Mouse (Mus musculus) bone marrow macrophage, adult 2 months (primary cell): Measurements from ENCODE around the gene Vps53.

Experiments used
- CTCF ChIP-seq: IDR thresholded peaks from 2 replicates; pipeline ENCODE4 v1.5.1; 2012; ENCODE audit warnings: low read depth, mild to moderate bottlenecking, low read length, moderate library complexity
- POLR2A ChIP-seq: IDR thresholded peaks from 2 replicates; pipeline ENCODE4 v1.6.1; 2012; ENCODE audit warnings: mild to moderate bottlenecking, low read depth, low read length, borderline replicate concordance

DNA sequence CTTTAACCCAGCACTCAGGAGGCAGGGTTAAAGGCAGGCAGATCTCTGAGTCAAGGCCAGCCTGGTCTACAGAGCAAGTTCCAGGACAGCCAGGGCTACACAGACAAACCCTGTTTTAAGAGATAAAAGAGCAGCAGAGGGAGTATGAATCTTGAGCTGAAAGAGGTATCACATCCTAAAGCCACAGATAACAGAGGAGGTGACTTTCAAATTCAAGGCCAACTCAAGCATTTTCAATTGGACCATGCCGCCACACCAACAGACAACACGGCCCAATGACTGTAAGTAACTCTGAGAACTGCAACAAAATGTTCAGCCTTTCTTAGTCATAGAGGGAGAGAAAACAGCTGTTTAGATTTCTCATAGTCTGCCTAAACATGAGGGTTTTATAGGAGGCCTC lies 25.2 kb downstream of the Vps53 start:
- no peak for TF ChIP-seq CTCF
- no peak for TF ChIP-seq POLR2A
